Mouse (Mus musculus): Measurements from ENCODE around the gene Mrps21. TPM values are rescaled to one million over a fixed set of nuclear protein-coding genes. Genes with fewer than 3 reads are reported as not detected.

Mrps21 gene
- polyA plus RNA-seq, 1 experiment from 2014 or later = 331 TPM

GRCm38 (mm10) chr3:95887596-95887995 lies 16.3 kb upstream of the Mrps21 start:
- WGBS = 70% methylated on average over 4 of the region's 4 CpGs
- Histone ChIP-seq H3K27ac (replicated peaks; ENCODE audit: low read depth, low read length) (no peak overlapping the region), H3K4me2 (ENCODE audit: low read depth, low read length) (no peak overlapping the region), H3K36me3 (replicated peaks; ENCODE audit: control insufficient read depth, insufficient read depth, low read depth, low read length) (no peaks in the 10 kb centered on the region), H3K4me3 (ENCODE audit: low read depth, low read length) (no peak overlapping the region), H3K9ac (replicated peaks; ENCODE audit: low read length) (no peak overlapping the region), H3K27me3 (ENCODE audit: control insufficient read depth, insufficient read depth, low read length) (no peaks in the 10 kb centered on the region), H3K4me1 (ENCODE audit: control insufficient read depth, insufficient read depth, low read length) (peaks cover 2% of the 10 kb centered on the region), H3K9me3 (replicated peaks; ENCODE audit: control insufficient read depth, low read length) (no peaks in the 10 kb centered on the region)
- ATAC-seq (replicated peaks; ENCODE audit: insufficient number of reproducible peaks, low FRiP score, low TSS enrichment, low read depth) = no peak
- no peak for DNase-seq (ENCODE audit: low spot score)

- Histone ChIP-seq H3K4me3 (ENCODE audit: low read depth, low read length) (no peak overlapping the region), H3K36me3 (replicated peaks; ENCODE audit: control insufficient read depth, insufficient read depth, low read depth, low read length) (no peaks in the 10 kb centered on the region), H3K4me1 (ENCODE audit: control insufficient read depth, insufficient read depth, low read length) (peaks cover 2% of the 10 kb centered on the region; the same call in 1 of the 2 replicates), H3K27me3 (ENCODE audit: control insufficient read depth, insufficient read depth, low read length) (no peaks in the 10 kb centered on the region), H3K4me2 (ENCODE audit: low read depth, low read length) (no peak overlapping the region), H3K27ac (replicated peaks; ENCODE audit: low read depth, low read length) (no peak overlapping the region), H3K9me3 (replicated peaks; ENCODE audit: control insufficient read depth, low read length) (no peaks in the 10 kb centered on the region), H3K9ac (replicated peaks; ENCODE audit: low read length) (no peak overlapping the region)
- WGBS = 75% methylated on average over 5 of the region's 5 CpGs
- ATAC-seq (replicated peaks; ENCODE audit: insufficient number of reproducible peaks, low FRiP score, low TSS enrichment, low read depth) (no peak), DNase-seq (ENCODE audit: low spot score) (no peak)
These were observed 13.1 kb upstream of the Mrps21 start for GRCm38 (mm10) chr3:95884400-95884799.

- peaks cover 2% of the 10 kb centered on the region; the same call in 1 of the 2 replicates for H3K4me1 ChIP-seq (ENCODE audit: control insufficient read depth, insufficient read depth, low read length)
- DNase-seq (ENCODE audit: low spot score) (peak; percentile 81), ATAC-seq (replicated peaks; ENCODE audit: insufficient number of reproducible peaks, low FRiP score, low TSS enrichment, low read depth) (no peak)
- H3K9me3 ChIP-seq (replicated peaks; ENCODE audit: control insufficient read depth, low read length) = no peaks in the 10 kb centered on the region
- peak overlapping the region; percentile 49 for H3K4me3 ChIP-seq (ENCODE audit: low read depth, low read length)
- WGBS = 1% methylated on average over 24 of the region's 24 CpGs
- no peak overlapping the region for H3K27ac ChIP-seq (replicated peaks; ENCODE audit: low read depth, low read length)
- H3K9ac ChIP-seq (replicated peaks; ENCODE audit: low read length) = 0 out of 2 replicates have a peak overlapping the region, but pooled peaks have one; percentile 29
- H3K27me3 ChIP-seq (ENCODE audit: control insufficient read depth, insufficient read depth, low read length) = no peaks in the 10 kb centered on the region
- H3K36me3 ChIP-seq (replicated peaks; ENCODE audit: control insufficient read depth, insufficient read depth, low read depth, low read length) = no peaks in the 10 kb centered on the region
- H3K4me2 ChIP-seq (ENCODE audit: low read depth, low read length) = peak overlapping the region; percentile 88
These were observed 11.6 kb upstream of the Mrps21 start for GRCm38 (mm10) chr3:95882816-95883425.

- under 1% methylated on average over 66 of the region's 66 CpGs for WGBS
- ATAC-seq (replicated peaks; ENCODE audit: insufficient number of reproducible peaks, low FRiP score, low TSS enrichment, low read depth) (peak; percentile 98), DNase-seq (ENCODE audit: low spot score) (peak; percentile 97)
- H3K4me2 ChIP-seq (ENCODE audit: low read depth, low read length) = peak within 1 kb of the TSS; percentile 88
- H3K27ac ChIP-seq (replicated peaks; ENCODE audit: low read depth, low read length) = no peak within 1 kb of the TSS
- H3K4me1 ChIP-seq (ENCODE audit: control insufficient read depth, insufficient read depth, low read length) = peaks cover 2% of the 10 kb centered on the region; the same call in 1 of the 2 replicates
- H3K27me3 ChIP-seq (ENCODE audit: control insufficient read depth, insufficient read depth, low read length) = no peaks in the 10 kb centered on the region
- H3K9ac ChIP-seq (replicated peaks; ENCODE audit: low read length) = 0 out of 2 replicates have a peak within 1 kb of the TSS, but pooled peaks have one; percentile 29
- peak within 1 kb of the TSS; percentile 49 for H3K4me3 ChIP-seq (ENCODE audit: low read depth, low read length)
- no peaks in the 10 kb centered on the region for H3K9me3 ChIP-seq (replicated peaks; ENCODE audit: control insufficient read depth, low read length)
- no peaks in the 10 kb centered on the region for H3K36me3 ChIP-seq (replicated peaks; ENCODE audit: control insufficient read depth, insufficient read depth, low read depth, low read length)
These were observed 10.9 kb upstream of the Mrps21 start, which contains the start of gene Ciart for GRCm38 (mm10) chr3:95881979-95882815. TSS of gene Ciart (minus strand) at chr3:95882251.

GRCm38 (mm10) chr3:95879063-95879462 lies 7.7 kb upstream of the Mrps21 start:
- Histone ChIP-seq H3K36me3 (replicated peaks; ENCODE audit: control insufficient read depth, insufficient read depth, low read depth, low read length) (no peaks in the 10 kb centered on the region), H3K4me2 (ENCODE audit: low read depth, low read length) (no peak overlapping the region), H3K27me3 (ENCODE audit: control insufficient read depth, insufficient read depth, low read length) (no peaks in the 10 kb centered on the region), H3K9ac (replicated peaks; ENCODE audit: low read length) (no peak overlapping the region), H3K4me1 (ENCODE audit: control insufficient read depth, insufficient read depth, low read length) (peaks cover 2% of the 10 kb centered on the region; the same call in 1 of the 2 replicates), H3K4me3 (ENCODE audit: low read depth, low read length) (no peak overlapping the region), H3K9me3 (replicated peaks; ENCODE audit: control insufficient read depth, low read length) (no peaks in the 10 kb centered on the region), H3K27ac (replicated peaks; ENCODE audit: low read depth, low read length) (no peak overlapping the region)
- 90% methylated on average over 4 of the region's 4 CpGs for WGBS
- ATAC-seq (replicated peaks; ENCODE audit: insufficient number of reproducible peaks, low FRiP score, low TSS enrichment, low read depth) (no peak), DNase-seq (ENCODE audit: low spot score) (no peak)

- Histone ChIP-seq H3K27ac (replicated peaks; ENCODE audit: low read depth, low read length) (no peak overlapping the region), H3K9ac (replicated peaks; ENCODE audit: low read length) (no peak overlapping the region)
- WGBS = 77% methylated on average over 7 of the region's 7 CpGs
These were observed 729 bp upstream of the Mrps21 start for GRCm38 (mm10) chr3:95872048-95872447.

GRCm38 (mm10) chr3:95870976-95871375 lies 343 bp downstream of the Mrps21 start:
- ATAC-seq (replicated peaks; ENCODE audit: insufficient number of reproducible peaks, low FRiP score, low TSS enrichment, low read depth) = 0 out of 2 replicates have a peak, but pooled peaks have one; percentile 4
- H3K4me2 ChIP-seq (ENCODE audit: low read depth, low read length) = peak overlapping the region; percentile 46
- H3K4me3 ChIP-seq (ENCODE audit: low read depth, low read length) = peak overlapping the region; percentile 68
- H3K36me3 ChIP-seq (replicated peaks; ENCODE audit: control insufficient read depth, insufficient read depth, low read depth, low read length) = no peaks in the 10 kb centered on the region
- no peaks in the 10 kb centered on the region for H3K4me1 ChIP-seq (ENCODE audit: control insufficient read depth, insufficient read depth, low read length)
- H3K27ac ChIP-seq (replicated peaks; ENCODE audit: low read depth, low read length) = peak overlapping the region; percentile 66; the same call in 1 of the 2 replicates
- no peaks in the 10 kb centered on the region for H3K27me3 ChIP-seq (ENCODE audit: control insufficient read depth, insufficient read depth, low read length)
- peak overlapping the region; percentile 78 for H3K9ac ChIP-seq (replicated peaks; ENCODE audit: low read length)
- DNase-seq (ENCODE audit: low spot score) = no peak
- WGBS = 9% methylated on average over 15 of the region's 15 CpGs
- H3K9me3 ChIP-seq (replicated peaks; ENCODE audit: control insufficient read depth, low read length) = no peaks in the 10 kb centered on the region

More at GRCm38 (mm10) chr3:95872048-95872447, 729 bp upstream of the Mrps21 start:
- Histone ChIP-seq H3K4me2 (ENCODE audit: low read depth, low read length) (peak overlapping the region; percentile 46), H3K36me3 (replicated peaks; ENCODE audit: control insufficient read depth, insufficient read depth, low read depth, low read length) (no peaks in the 10 kb centered on the region), H3K9me3 (replicated peaks; ENCODE audit: control insufficient read depth, low read length) (no peaks in the 10 kb centered on the region), H3K4me1 (ENCODE audit: control insufficient read depth, insufficient read depth, low read length) (no peaks in the 10 kb centered on the region), H3K4me3 (ENCODE audit: low read depth, low read length) (peak overlapping the region; percentile 68), H3K27me3 (ENCODE audit: control insufficient read depth, insufficient read depth, low read length) (no peaks in the 10 kb centered on the region)
- DNase-seq (ENCODE audit: low spot score) = no peak
- no peak for ATAC-seq (replicated peaks; ENCODE audit: insufficient number of reproducible peaks, low FRiP score, low TSS enrichment, low read depth)

- Histone ChIP-seq H3K4me1 (ENCODE audit: control insufficient read depth, insufficient read depth, low read length) (no peaks in the 10 kb centered on the region), H3K36me3 (replicated peaks; ENCODE audit: control insufficient read depth, insufficient read depth, low read depth, low read length) (0 out of 2 replicates have a peak, but pooled peaks cover 2% of the 10 kb centered on the region), H3K4me2 (ENCODE audit: low read depth, low read length) (no peak overlapping the region), H3K9me3 (replicated peaks; ENCODE audit: control insufficient read depth, low read length) (no peaks in the 10 kb centered on the region), H3K4me3 (ENCODE audit: low read depth, low read length) (no peak overlapping the region), H3K9ac (replicated peaks; ENCODE audit: low read length) (no peak overlapping the region), H3K27ac (replicated peaks; ENCODE audit: low read depth, low read length) (no peak overlapping the region), H3K27me3 (ENCODE audit: control insufficient read depth, insufficient read depth, low read length) (no peaks in the 10 kb centered on the region)
- no peak for ATAC-seq (replicated peaks; ENCODE audit: insufficient number of reproducible peaks, low FRiP score, low TSS enrichment, low read depth)
- 88% methylated on average over 2 of the region's 2 CpGs for WGBS
- no peak for DNase-seq (ENCODE audit: low spot score)
These were observed 3.9 kb downstream of the Mrps21 start for GRCm38 (mm10) chr3:95867408-95867807.

Data from embryonic facial prominence, embryonic 11.5 days (tissue).